Mouse (Mus musculus) CH12.LX (cell line): ENCODE data around the gene Btg1. TPM values are rescaled to one million over a fixed set of nuclear protein-coding genes. Genes with fewer than 3 reads are reported as not detected.

ENCODE experiments used
- DNase-seq: peaks from one replicate; pipeline ENCODE4 v3.0.0-alpha.2; 2013; ENCODE audit errors: extremely low read depth
- H3K27ac ChIP-seq: 2 replicates; pipeline ENCODE4 v1.5.1; 2012; ENCODE audit warnings: low read depth, mild to moderate bottlenecking, control low read depth, moderate library complexity; ENCODE audit not compliant: insufficient read depth
- H3K27me3 ChIP-seq: replicated peaks from 2 replicates; pipeline ENCODE3; 2012; ENCODE audit warnings: inconsistent platforms
- H3K36me3 ChIP-seq, 2 experiments: replicated peaks in 1 of 2; 2 replicates each; pipeline versions ENCODE3 to v1.6.1; 2012; ENCODE audit warnings: inconsistent platforms in 1 of 2, low read length in 1 of 2, mild to moderate bottlenecking in 1 of 2, mixed read lengths in 1 of 2, moderate library complexity in 1 of 2; ENCODE audit not compliant: control insufficient read depth in 1 of 2, insufficient read depth in 1 of 2
- H3K4me1 ChIP-seq, 2 experiments: 2 replicates each; pipeline ENCODE4 v1.6.1; 2012; ENCODE audit warnings: inconsistent platforms in 1 of 2, moderate library complexity in 1 of 2; ENCODE audit not compliant: insufficient read depth in 2 of 2, control insufficient read depth in 1 of 2
- H3K4me2 ChIP-seq: 2 replicates; pipeline ENCODE4 v1.6.1; 2012; ENCODE audit warnings: low read depth, mild to moderate bottlenecking, control low read depth; ENCODE audit not compliant: poor library complexity, insufficient read depth, severe bottlenecking
- H3K4me3 ChIP-seq, 3 experiments: fragments of 150-350 bp in 1 of 3; sonication (generic) in 1 of 3; replicated peaks in 1 of 3; 2 replicates each; pipeline versions ENCODE3 to v1.5.1; 2011 to 2012; ENCODE audit warnings: low read depth in 2 of 3, low read length in 2 of 3, mild to moderate bottlenecking in 2 of 3, moderate library complexity in 2 of 3, control low read depth in 1 of 3, improper control_type of control experiment in 1 of 3, inconsistent platforms in 1 of 3, mixed read lengths in 1 of 3; ENCODE audit not compliant: poor library complexity in 1 of 3
- H3K79me2 ChIP-seq: replicated peaks from 2 replicates; pipeline ENCODE4 v1.6.1; 2012; ENCODE audit warnings: mild to moderate bottlenecking, moderate library complexity; ENCODE audit not compliant: control insufficient read depth, poor library complexity, insufficient read depth, severe bottlenecking; ENCODE audit errors: extremely low read depth
- H3K9ac ChIP-seq: 2 replicates; pipeline ENCODE4 v1.6.1; 2012; ENCODE audit warnings: low read depth, mild to moderate bottlenecking, control low read depth, moderate library complexity; ENCODE audit not compliant: insufficient read depth
- H3K9me3 ChIP-seq: replicated peaks from 2 replicates; pipeline ENCODE3; 2012; ENCODE audit warnings: low read length, inconsistent platforms, mixed read lengths
- BHLHE40 ChIP-seq: IDR thresholded peaks from 2 replicates; pipeline ENCODE4 v1.6.1; 2011; ENCODE audit warnings: mild to moderate bottlenecking, low read depth, low read length, improper control_type of control experiment
- CHD1 ChIP-seq: IDR thresholded peaks from 2 replicates; pipeline ENCODE4 v1.6.1; 2012; ENCODE audit warnings: low read depth, low read length, improper control_type of control experiment, inconsistent platforms
- CTCF ChIP-seq, 2 experiments: IDR thresholded peaks in 1 of 2; conservative IDR thresholded peaks in 1 of 2; 2 replicates each; pipeline ENCODE4 v1.5.1; 2011 to 2012; ENCODE audit warnings: low read depth in 2 of 2, low read length in 2 of 2, improper control_type of control experiment in 1 of 2, inconsistent platforms in 1 of 2, mild to moderate bottlenecking in 1 of 2, moderate library complexity in 1 of 2
- ELF1 ChIP-seq: IDR thresholded peaks from 2 replicates; pipeline ENCODE4 v1.6.1; 2014; ENCODE audit warnings: low read depth, mild to moderate bottlenecking, inconsistent platforms, low read length, improper control_type of control experiment
- EP300 ChIP-seq: IDR thresholded peaks from 2 replicates; pipeline ENCODE4 v1.6.1; 2011; ENCODE audit warnings: low read length, improper control_type of control experiment
- ETS1 ChIP-seq: conservative IDR thresholded peaks from 2 replicates; pipeline ENCODE4 v1.6.1; 2012; ENCODE audit warnings: low read depth, mild to moderate bottlenecking, inconsistent platforms, low read length, improper control_type of control experiment, moderate library complexity
- GABPA ChIP-seq: IDR thresholded peaks from 2 replicates; pipeline ENCODE4 v1.6.1; 2012; ENCODE audit warnings: low read depth, low read length, improper control_type of control experiment, inconsistent platforms; ENCODE audit not compliant: insufficient replicate concordance
- IRF4 ChIP-seq: IDR thresholded peaks from 2 replicates; pipeline ENCODE4 v1.6.1; 2014; ENCODE audit warnings: low read depth, mild to moderate bottlenecking, inconsistent platforms, low read length, improper control_type of control experiment
- MEF2A ChIP-seq: IDR thresholded peaks from 2 replicates; pipeline ENCODE4 v1.6.1; 2014; ENCODE audit warnings: low read depth, mild to moderate bottlenecking, inconsistent platforms, low read length, improper control_type of control experiment, borderline replicate concordance
- MXI1 ChIP-seq: IDR thresholded peaks from 2 replicates; pipeline ENCODE4 v1.6.1; 2011; ENCODE audit warnings: mild to moderate bottlenecking, low read depth, low read length, improper control_type of control experiment
- NRF1 ChIP-seq: IDR thresholded peaks from 2 replicates; pipeline ENCODE4 v1.6.1; 2014; ENCODE audit warnings: low read depth, mild to moderate bottlenecking, inconsistent platforms, low read length, improper control_type of control experiment, moderate library complexity
- RAD21 ChIP-seq: IDR thresholded peaks from 2 replicates; pipeline ENCODE4 v1.6.1; 2011; ENCODE audit warnings: low read depth, mild to moderate bottlenecking, low read length, improper control_type of control experiment, moderate library complexity
- RCOR1 ChIP-seq: conservative IDR thresholded peaks from 2 replicates; pipeline ENCODE4 v1.6.1; 2012; ENCODE audit warnings: low read depth, mild to moderate bottlenecking, inconsistent platforms, low read length, improper control_type of control experiment
- UBTF ChIP-seq: IDR thresholded peaks from 2 replicates; pipeline ENCODE4 v1.6.1; 2012; ENCODE audit warnings: low read depth, mild to moderate bottlenecking, inconsistent platforms, low read length, improper control_type of control experiment, moderate library complexity
- USF1 ChIP-seq: IDR thresholded peaks from 2 replicates; pipeline ENCODE4 v1.6.1; 2014; ENCODE audit warnings: low read depth, mild to moderate bottlenecking, inconsistent platforms, low read length, improper control_type of control experiment
- ZKSCAN1 ChIP-seq: IDR thresholded peaks from 2 replicates; pipeline ENCODE4 v1.6.1; 2012; ENCODE audit warnings: low read depth, inconsistent platforms, low read length, improper control_type of control experiment, borderline replicate concordance
- ZMIZ1 ChIP-seq: IDR thresholded peaks from 2 replicates; pipeline ENCODE4 v1.6.1; 2012; ENCODE audit warnings: low read depth, mild to moderate bottlenecking, inconsistent platforms, low read length, improper control_type of control experiment
- ZNF384 ChIP-seq: IDR thresholded peaks from 2 replicates; pipeline ENCODE4 v1.6.1; 2012; ENCODE audit warnings: low read depth, low read length, improper control_type of control experiment, inconsistent platforms
- dilution Hi-C: fragments of 300-500 bp; cut with MboI; formaldehyde crosslinking; loops from 2 replicates; pipeline ENCODE4 v1.14.3; 2020; ENCODE audit warnings: low sequenced_read_pairs; ENCODE audit not compliant: extremely low pct_unique_long_range_greater_than_20kb, extremely low pct_ligation_motif_present
- in situ Hi-C: fragments of 300-500 bp; cut with MboI; formaldehyde crosslinking; loops from 3 replicates; pipeline ENCODE4 v1.14.3; 2019; ENCODE audit warnings: low sequenced_read_pairs, low pct_ligation_motif_present, low pct_unique_long_range_greater_than_20kb, mixed read lengths
- polyA plus RNA-seq: library from polyadenylated mRNA; unstranded; fragments of >175 nt; gene quantifications from 2 replicates; pipeline ENCODE4 v1.2.1, GENCODE M21; 2012; ENCODE audit warnings: low read depth; ENCODE audit not compliant: insufficient read length
- total RNA-seq, 2 experiments: library from RNA; depleted of rRNA; stranded (reverse); fragments of 300-350 nt in 1 of 2; fragments of >200 nt in 1 of 2; gene quantifications; 2 replicates each; pipeline ENCODE4 v1.2.3; 2012 to 2014

The Btg1 gene
- total and polyA plus RNA-seq, 3 experiments, result 15.8 to 25.1 (median 20.5) TPM

DNA sequence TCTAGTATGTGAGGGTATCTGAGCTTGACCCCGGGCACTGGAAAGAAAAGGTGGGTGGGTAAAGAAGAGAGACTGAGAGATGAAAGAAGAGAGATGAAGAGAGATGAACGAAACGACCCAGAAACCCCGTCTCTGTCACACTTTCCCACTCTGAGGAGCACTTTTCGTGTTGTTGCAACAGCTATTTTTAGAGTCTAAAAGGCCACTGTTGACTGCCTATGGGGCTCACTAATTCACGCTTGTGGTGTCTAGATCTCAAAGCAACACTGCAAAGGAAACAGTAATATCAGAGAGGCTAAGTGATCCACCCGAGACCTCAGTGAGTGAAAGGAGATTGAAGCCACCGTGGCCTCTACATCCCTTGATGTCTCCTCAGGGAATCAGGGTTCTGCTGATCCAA, 47.3 kb upstream of the Btg1 start:
- H3K27me3 ChIP-seq, result no peaks in the 10 kb centered on the region
- peaks cover 0 to 10% of the 10 kb centered on the region in 2 experiments; a peak in 1 of 4 replicates for H3K4me1 ChIP-seq
- dilution Hi-C loops, result no loop called here
- no peaks in the 10 kb centered on the region for H3K9me3 ChIP-seq
- H3K4me2 ChIP-seq, result no peak overlapping the region
- no peak for DNase-seq
- H3K4me3 ChIP-seq, result no peak overlapping the region
- H3K36me3 ChIP-seq, result no peaks in the 10 kb centered on the region
- no peak overlapping the region for H3K27ac ChIP-seq
- in situ Hi-C loops, result no loop called here
- H3K9ac ChIP-seq, result no peak overlapping the region
- H3K79me2 ChIP-seq, result no peaks in the 10 kb centered on the region
- TF ChIP-seq CHD1, result no peak
- no peak for TF ChIP-seq EP300
- no peak for TF ChIP-seq ZNF384
- 0 out of 2 replicates have a peak, but pooled peaks have one; percentile 20 for TF ChIP-seq MEF2A
- TF ChIP-seq, all 38 proteins: peak for 1

- Histone ChIP-seq H3K4me1 (peaks cover 3 to 10% of the 10 kb centered on the region in 2 experiments; a peak in 2 of 4 replicates), H3K27ac (no peak overlapping the region), H3K9ac (no peak overlapping the region), H3K79me2 (no peaks in the 10 kb centered on the region), H3K9me3 (no peaks in the 10 kb centered on the region), H3K4me2 (no peak overlapping the region), H3K27me3 (no peaks in the 10 kb centered on the region), H3K36me3 (no peaks in the 10 kb centered on the region), H3K4me3 (no peak overlapping the region)
- in situ Hi-C loops (no loop called here), dilution Hi-C loops (no loop called here)
- TF ChIP-seq NRF1, result no peak
- no peak for TF ChIP-seq MXI1
- TF ChIP-seq ETS1, result no peak
- TF ChIP-seq RAD21, result no peak
- TF ChIP-seq BHLHE40, result no peak
- TF ChIP-seq ZMIZ1, result no peak
- 0 out of 2 replicates have a peak, but pooled peaks have one; percentile 32 for TF ChIP-seq IRF4
- TF ChIP-seq ZKSCAN1, result no peak
- TF ChIP-seq MEF2A, result no peak
- no peak for DNase-seq
Observed at GRCm38 (mm10) chr10:96571176-96571575, 45.6 kb upstream of the Btg1 start.

DNA sequence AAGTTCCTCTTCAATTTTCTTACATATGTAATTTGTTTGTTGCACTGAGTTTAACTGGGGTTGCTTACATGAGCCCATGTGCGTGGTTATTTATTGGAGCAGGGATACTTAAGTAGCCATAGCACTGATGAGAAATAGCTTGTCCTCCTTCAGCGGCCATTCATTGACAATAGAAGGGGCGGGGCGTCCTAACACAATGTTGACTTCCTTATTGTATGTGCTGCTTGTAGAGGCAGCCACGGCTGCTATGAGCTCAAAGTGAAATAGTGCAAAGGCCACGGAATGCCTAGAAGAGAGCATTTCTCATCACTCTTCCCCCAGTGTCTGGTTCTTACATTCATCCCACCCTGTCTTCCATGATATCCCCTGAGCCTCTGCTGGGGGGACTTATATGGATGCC, 42.0 kb upstream of the Btg1 start:
- Histone ChIP-seq H3K27ac (no peak overlapping the region), H3K27me3 (no peaks in the 10 kb centered on the region), H3K4me1 (peaks cover 3 to 10% of the 10 kb centered on the region in 2 experiments; a peak in 2 of 4 replicates), H3K79me2 (no peaks in the 10 kb centered on the region), H3K4me2 (no peak overlapping the region), H3K36me3 (no peaks in the 10 kb centered on the region), H3K9me3 (no peaks in the 10 kb centered on the region), H3K4me3 (no peak overlapping the region), H3K9ac (no peak overlapping the region)
- dilution Hi-C loops (no loop called here), in situ Hi-C loops (no loop called here)
- no peak for DNase-seq
- TF ChIP-seq MEF2A (no peak), RCOR1 (no peak), UBTF (no peak), GABPA (no peak), RAD21 (no peak), EP300 (no peak), ZKSCAN1 (no peak), ETS1 (no peak), USF1 (no peak), CTCF (conservative IDR thresholded peaks at IDR 0.05 in 1 of 2, IDR thresholded peaks at IDR 0.05 in 1 of 2; ENCODE audit: low read depth in 2 of 2, low read length in 2 of 2) (no peak), IRF4 (no peak), ELF1 (no peak)
